Mouse (Mus musculus) small intestine, adult 2 months (tissue): ENCODE data around the gene Tent5a.

Experiments used
- CTCF ChIP-seq: fragments of 200-500 bp; IDR thresholded peaks from 2 replicates; pipeline ENCODE4 v1.5.1; 2012; ENCODE audit warnings: low read depth, mild to moderate bottlenecking, control low read depth, inconsistent platforms, low read length, moderate library complexity, mixed read lengths; ENCODE audit not compliant: insufficient replicate concordance, insufficient read length; ENCODE audit errors: extremely low read depth
- POLR2A ChIP-seq: fragments of 200-500 bp; IDR thresholded peaks from 2 replicates; pipeline ENCODE4 v1.6.1; 2012; ENCODE audit warnings: low read depth, mild to moderate bottlenecking, control low read depth, inconsistent platforms, low read length, moderate library complexity

DNA sequence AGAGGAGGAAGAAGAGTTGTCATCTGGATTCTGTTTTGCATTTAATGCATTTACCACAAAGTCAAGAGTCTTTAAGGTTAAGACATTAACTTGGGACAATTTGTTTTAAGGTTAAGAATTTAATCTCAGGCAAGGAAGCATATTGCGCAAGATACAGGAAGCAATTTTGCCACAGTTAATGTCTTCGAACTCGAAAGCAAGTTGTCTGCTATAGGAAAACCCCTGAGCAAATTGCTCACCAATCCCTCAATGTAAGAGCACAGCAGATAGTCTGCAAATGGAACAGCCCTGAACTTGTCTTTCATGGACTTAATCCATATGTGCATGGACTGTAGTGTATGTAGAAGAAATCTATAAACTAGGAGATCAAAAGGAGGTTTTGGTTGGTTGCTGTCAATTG, 23.8 kb downstream of the Tent5a start:
- TF ChIP-seq POLR2A (no peak), CTCF (no peak)
